Mouse (Mus musculus) frontal cortex, postnatal 25 days (tissue): ENCODE data around the gene Slc6a5.
A peak's percentile ranks its signal among the peaks of the same experiment; 100 is the strongest.
"Not testable (repeated sequence)": the region's sequence is repeated elsewhere in the genome, so short reads cannot be mapped to it uniquely, and the experiment has no call there.

Experiments used
- DNase-seq, 2 experiments: peaks; one replicate each; pipeline ENCODE4 v3.0.0; 2022; ENCODE audit warnings: low spot score in 2 of 2

Gene Slc6a5

DNA sequence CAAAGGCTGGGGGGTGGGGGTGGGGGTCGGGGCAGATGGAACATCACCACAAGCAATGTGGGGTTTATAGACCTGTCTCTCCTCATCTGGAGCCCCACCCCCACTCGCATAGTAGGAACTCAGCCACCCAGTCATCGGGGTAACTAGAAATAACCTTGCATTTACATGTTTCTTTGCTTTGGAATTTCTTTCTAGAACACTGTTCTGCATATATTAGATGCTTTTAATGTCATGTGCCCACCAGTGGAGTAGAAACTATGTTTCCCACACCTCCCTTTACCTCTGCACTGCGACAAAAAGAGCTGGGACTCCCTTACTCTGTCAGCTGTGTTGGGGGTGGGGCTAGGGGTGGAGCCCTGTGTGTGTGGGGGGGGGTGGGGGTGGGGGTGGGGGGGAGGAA is 3.2 kb downstream of the Slc6a5 start:
- no peak for DNase-seq

DNA sequence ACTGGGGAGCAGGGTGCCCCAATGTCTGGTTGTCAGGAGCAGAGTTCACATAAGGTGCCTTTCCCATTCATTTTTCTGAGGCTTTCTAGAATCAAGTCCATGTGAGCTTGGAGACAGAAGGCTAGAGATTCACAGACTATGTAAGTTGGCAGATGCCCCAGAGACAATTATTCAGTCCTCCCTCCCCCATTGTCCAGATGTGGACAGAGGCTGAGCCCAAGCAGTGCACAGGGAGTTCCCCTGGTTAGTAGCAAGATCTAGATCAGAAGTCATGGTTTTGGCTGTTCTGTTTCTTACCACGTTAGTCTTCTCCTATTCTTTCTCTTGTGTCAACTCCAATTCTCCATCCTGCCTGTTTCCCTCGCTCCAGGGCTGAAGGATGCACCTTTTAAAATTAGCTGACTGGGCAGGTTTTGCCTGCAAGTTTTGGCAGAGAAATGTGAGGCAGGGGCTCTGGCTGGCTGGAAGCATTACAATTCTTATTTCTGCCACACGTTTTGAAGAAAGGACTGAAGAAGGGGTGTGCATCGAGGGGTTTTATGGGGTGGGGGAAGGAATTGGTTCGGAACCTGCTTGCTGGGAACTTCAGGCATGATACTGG is 3.9 kb downstream of the Slc6a5 start:
- no peak for DNase-seq

DNA sequence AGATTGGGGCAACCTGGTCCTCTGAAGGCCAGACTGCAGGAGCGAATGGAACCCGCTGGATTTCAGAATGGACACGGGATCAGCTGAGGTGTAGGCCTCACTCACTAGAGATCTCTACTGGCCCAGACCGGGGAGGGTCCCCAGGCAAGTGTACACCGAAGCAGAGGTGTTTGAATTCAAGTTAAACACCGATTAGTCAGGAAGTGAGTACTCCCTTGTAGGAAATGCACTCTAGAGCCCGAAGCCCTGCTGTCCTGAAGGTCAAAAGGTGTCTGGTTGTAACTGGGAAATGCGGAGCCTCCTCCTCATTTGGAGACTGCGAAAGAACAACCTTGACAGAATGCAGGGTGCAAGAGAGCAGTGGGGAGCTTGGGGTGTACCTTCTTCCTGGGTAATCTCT is 5.0 kb downstream of the Slc6a5 start:
- no peak for DNase-seq

DNA sequence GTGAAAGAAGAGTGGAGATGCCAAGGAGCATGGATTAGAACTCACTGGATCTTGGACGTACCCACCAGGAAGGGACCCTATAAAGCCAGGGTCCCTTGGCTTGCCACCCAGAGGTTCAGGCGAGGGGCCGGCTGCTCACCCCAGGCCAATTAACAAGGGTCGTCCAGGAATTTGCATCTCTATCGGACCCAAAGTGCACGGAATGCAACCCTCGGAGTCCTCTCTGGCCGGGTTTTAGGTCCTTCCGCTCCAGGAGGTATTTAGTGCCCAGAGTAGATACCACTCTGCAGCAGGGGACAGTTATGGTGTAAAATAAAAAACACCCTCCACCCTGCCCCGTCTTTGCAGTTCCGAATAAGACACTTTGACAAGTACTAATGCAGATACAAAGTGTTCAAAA is 5.5 kb downstream of the Slc6a5 start:
- DNase-seq, result no peak

DNA sequence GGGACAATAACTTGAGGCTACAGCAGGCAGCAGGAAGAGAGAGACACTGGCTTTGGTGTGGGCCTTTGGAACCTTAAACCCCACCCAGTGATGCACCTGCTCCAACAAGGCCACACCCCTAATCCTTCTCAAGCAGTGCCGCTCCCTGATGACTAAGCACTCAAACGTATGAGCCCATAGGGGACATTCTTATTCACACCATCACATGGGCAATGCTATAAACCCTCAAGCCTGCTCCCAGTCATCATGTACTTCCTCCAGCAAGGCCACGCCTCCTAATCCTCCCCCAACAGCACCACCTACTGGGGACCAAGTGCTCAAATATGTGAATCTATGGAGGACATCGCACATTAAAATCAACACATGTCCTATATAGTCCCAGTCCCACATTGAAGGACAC is 9.5 kb downstream of the Slc6a5 start:
- no peak for DNase-seq

DNA sequence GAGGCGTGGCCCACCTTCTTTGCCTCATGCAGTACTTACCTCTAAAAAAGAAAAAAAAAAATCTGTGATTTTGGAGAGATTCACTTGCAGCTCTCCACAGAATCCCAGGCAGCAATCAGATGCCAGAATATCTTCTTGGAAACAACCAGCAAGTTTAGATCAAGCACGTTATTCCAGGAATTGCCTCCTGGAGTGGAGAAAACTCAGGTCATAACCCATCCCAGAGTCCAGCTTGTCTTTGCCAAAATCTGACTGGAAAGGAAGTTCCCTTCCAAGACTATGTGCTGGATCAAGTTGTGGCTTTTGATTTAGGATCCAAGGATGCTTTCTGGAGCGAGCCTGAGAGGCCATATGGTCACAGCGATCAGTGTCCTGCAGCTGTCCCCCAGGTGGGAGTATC is 10.8 kb downstream of the Slc6a5 start:
- DNase-seq, result no peak

DNA sequence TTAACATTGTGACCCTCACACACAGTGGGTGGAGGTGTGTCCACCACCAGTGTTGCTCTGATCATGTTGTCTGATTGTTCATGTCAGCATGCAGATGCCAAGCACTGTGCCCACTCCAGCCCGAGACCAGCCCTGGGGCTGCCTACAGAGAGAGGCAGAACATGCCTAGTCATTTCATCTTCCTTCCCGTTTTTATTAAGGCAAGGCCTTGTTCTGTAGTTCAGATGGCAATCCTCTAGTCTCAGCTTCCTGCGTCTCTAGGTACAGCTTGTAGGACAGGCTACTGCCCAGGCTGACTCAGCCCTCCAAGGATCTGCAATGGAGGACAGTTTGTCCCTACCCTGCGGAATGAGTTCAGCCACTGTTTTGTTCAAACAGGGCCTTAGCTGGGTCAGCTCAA is 13.0 kb downstream of the Slc6a5 start:
- DNase-seq, result no peak

DNA sequence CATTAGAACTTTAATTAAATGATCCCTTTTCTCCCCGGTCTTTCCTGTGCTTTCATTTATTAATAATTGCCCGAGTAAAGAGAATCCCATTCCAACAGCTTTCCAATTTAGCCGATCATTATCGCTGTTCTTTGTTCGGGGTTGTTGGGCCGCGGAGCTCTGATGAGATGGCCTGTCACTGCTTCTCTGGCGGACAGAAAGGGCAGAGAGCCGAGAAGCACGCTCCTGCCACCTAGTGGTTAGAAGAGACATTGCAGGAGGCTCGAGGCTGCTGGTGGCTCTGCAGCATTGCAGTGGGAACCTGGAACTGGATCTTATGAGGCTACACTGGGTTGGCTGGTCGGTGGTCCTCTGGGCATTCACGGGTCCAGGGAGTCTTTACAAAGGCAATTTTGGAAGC is 13.4 kb downstream of the Slc6a5 start:
- DNase-seq, result peak; percentile 57 to 75

DNA sequence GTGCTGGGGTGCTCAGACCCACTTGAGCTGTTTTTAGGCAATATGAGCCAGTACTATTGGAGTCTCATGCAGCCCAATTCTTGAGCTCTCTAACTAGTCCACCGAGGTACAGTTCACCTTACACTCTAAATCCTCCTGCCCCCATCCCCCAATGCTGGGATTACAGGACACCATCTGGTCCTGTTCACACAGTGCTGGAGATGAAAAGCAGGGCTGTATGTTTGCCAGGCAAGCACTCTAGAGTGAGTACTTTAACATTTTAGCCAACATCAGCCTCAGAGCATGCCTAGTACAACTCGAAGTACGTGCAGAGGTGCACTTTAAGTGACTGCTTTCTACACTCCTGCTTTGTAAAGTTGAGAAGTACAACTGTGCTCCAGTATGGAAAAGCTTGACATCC is 18.6 kb downstream of the Slc6a5 start:
- DNase-seq, result no peak

DNA sequence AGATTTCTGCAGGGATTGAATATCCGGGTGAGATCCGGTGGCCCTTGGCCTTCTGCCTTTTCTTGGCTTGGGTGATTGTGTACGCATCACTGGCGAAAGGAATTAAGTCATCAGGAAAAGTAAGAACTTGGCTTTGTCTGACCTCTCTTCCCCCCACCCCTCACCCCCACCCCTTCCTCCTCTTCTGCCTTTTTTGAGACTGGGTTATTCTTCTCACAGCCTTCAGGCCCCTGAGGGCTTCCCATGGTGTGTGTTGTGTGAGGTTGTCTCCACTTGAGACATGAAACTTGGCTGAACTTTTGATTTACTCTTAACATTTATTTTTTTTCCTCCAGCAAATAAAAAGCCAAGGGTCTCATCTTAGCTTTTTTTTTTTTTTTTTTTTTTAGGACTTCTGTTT is 20.1 kb downstream of the Slc6a5 start:
- no peak for DNase-seq

DNA sequence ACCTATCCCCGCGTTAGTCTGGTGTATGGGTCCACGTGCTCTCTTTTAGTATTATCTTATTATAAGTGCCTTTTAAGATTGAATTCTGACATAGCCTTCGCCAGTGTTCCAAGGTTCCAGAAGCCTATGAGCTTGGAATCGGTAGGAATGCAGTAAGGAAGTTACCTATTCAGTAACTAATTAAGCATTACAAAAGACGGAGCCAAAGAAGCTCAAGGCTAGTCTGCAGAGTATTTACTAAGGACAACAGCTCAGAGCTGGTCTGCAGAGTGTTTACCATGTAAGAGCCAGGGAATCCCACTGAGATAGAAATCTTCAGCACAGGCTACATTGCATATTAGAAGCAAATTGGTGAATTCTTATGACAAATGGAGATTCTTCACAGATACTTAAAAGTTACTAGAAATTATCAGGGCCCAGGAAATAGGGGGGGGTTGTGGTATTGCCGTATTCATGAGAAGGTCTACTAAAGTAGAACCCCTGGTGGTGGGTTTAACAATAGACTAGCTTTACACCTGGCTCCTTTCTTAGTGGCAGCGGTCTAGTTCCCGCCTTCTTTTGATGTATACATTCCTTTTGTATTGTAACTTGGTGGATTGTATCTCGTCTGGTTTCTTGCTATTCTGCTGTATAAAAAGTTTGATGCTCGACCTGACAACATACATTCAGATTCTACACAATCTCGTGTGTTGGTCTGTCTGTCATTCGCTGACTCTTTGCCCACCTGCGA is 23.6 kb downstream of the Slc6a5 start:
- DNase-seq, result not testable (repeated sequence)

DNA sequence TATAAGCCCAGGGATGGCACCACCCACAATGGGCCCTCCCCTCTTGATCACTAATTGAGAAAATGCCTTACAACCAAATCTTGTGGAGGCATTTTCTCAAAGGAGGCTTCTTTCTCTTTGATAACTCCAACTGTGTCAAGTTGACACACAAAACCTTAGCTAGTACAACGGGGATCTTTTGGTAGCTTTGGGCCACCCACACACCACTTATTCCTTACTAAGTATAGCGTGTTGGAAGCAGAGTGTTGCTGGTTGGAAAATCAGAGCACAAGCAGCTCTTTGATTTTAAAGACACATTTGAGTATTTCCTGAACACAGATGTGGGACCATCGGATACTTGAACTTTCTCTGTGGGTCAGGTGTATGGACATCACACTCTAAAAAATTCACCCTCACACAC is 26.9 kb downstream of the Slc6a5 start:
- no peak for DNase-seq

DNA sequence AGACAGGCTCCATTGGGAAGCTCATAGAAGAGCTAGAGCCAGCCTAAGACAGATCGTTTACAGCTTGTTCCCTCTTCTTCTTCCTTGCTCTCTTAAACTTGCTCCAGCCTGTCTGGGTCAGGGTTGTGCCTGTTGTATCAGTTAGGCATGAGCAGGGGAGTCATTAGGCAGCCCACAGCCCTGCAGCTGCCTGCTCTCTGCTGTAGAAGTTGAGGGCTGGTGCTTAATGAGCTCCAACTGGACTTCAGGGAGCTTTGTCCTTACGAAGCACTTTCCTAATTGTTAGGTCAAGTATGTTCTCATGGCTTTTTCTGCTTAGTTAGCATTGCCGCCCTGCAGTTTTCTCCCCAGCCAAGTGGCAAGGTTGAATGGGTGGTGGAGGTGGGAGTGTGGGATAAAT is 32.1 kb downstream of the Slc6a5 start:
- no peak for DNase-seq

DNA sequence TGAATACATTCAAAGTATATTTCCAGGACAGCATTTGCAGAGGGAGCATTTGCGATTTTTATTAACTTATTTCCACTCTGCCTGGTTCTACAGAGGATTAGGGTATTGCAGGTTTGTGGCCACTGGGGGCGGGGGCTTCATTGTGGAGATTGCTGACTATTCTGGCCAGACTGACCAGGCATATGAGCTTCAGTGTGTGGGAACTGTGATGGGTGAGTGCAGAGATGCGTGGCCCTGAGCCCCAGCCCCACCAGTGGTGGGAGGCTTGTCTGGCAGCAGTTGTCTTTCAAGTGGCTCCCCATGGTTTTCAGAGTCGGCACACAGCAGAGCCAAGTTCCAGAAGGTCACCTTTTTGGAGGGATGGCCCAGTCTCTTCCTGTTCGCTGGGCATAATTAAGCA is 32.5 kb downstream of the Slc6a5 start:
- DNase-seq, result no peak

DNA sequence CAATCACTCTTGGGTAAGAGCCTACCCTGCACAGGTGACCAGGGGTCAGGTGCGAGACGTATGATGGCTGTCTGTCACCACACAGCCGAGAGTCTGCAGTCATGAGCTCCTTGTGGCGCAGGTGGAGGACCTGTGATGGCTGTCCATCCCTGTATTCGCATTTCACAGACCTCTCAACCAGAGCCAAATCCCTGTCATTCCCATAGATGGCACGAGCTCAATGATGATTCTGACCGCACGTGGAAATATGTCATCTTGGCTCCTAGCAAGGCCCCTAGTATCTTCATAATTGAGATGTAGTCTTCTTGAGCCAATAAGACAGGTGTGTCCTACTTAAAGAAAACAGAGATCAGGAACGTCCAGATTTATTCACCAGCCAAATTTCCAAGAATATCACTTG is 36.7 kb downstream of the Slc6a5 start:
- no peak for DNase-seq

DNA sequence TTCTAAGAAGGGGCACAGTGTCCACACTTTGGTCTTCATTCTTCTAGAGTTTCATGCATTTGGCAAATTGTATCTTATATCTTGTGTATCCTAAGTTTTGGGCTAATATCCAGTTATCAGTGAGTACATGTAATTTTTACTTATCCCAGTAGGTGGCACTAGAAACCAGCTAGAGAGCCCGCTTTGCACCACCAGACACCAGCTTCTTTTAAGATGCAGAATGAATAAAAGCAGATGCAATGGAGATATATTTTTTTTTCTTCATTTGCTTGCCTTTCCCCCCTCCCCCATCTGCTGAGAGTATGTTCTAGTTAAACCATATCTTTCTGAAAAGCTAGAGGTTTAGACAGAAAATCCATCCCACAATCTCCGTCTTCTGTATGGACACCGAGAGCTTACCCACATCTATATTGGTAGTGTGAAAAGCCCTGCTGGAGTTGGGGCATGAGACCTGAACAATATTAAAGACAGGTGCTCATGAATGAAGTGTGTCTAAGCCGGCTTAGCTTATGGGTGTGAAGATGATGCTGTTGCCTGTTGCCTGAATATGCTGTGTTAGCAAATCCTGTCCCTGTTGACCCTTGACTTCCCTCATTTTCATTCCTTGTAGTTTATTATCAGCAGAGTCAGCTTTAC is 43.7 kb downstream of the Slc6a5 start:
- DNase-seq, result no peak

DNA sequence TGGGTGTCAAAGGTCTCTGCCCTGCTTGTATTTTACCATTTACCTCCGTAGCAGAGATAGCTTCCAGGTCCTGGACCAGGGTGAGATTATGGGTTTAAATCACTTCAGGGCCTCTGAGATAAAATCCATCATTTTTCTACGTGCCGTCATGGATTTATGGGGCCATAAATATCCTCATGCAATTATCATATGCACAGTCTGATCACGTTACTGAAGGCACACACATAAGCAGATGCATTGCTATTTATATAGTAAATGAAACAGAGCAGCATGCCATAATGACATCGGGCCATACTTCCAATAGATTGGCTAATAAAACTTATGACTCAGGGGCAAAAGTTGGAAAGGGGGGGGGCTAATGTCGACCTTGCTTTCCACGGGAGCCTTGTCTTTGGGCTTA is 44.9 kb downstream of the Slc6a5 start:
- no peak for DNase-seq

DNA sequence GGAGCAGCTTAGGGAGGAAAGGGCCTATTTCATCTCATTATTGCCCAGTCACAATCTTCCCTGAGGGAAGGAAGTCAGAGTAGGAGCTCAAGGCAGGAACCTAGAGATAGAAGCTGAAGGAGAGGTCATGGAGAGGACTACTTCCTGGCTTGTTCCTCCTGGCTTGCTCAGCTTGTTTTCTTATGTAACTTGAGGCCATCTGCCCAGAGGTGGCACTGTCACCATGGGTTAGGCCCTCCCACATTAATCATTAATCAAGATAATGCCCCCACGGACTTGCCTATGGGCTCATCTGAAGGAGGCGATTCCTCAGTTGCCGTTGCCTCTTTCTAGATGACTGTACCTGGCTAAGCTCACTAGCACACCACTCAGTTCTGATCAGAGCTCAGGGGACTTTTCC is 47.2 kb downstream of the Slc6a5 start:
- no peak for DNase-seq

DNA sequence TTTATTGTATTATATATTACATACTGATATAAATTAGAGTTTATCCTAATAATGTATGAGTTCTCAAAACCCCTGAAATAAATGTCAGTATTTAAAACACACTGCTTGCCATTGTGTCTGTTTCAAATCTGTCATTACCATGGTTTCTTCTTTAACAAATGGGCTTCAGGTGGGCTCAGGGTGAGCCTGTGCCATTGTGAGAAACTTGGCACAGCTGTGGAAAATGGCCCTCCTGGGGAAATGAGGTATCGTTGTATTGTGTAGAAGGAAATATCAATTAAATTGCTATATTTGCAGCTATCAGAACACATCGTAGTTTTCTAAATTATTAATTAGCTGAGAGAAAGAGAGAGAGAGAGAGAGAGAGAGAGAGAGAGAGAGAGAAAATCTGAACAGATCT is 53.8 kb downstream of the Slc6a5 start:
- no peak for DNase-seq

DNA sequence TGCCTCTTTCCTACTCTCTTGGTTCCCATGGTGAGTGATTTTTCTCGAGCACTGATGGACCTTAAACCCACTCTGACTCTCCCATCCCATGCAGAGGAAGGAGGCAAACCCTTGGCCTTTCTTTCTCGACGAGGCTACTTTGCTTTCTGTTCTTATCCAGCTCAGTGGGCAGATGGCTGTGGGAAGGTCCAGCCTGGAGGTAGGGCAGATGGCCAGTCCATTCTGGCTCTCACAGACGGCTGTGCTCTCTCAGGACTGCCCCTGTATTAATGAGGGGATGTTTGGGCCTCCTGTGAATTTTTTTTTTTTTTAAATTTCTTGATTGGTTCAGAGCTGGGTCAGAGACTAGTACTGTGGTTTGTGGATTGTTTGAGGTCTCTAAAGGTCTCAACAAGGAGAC is 59.6 kb downstream of the Slc6a5 start:
- DNase-seq, result no peak

DNA sequence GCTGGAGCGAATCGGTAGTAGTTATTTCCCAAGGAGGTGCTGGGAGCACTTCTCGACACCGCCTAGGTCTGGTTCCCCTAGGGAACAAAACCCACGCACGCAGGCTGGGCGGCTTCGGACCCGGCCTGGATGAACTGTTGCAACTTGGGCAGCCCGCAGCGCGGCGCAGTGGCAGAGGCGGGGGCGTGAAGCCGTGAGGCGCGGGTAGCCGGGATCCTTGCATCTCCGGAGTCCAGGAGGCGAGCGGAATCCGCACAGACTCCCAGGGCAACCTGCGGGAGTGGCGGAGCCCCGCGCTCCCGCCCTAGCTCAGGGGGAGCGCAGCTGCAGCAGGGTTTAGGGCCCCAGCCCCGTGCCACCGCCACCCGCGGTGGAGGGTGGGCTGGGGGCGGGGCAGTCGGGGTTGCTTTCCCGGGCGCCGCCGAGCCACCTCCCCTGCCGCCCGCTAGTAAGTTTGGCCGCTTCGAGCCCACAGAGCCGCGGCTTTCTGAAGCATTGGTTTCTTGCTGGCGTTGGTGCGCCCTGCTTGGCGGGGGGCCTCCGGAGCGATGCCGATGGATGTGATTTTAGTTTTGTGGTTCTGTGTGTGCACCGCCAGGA is 65.0 kb downstream of the Slc6a5 start, which contains the start of gene Nell1:
Gene Nell1, plus strand, starts transcription at position 24 of the 600 bp plus-strand sequence.
- peak in 1 of 2 experiments; percentile 22 for DNase-seq

DNA sequence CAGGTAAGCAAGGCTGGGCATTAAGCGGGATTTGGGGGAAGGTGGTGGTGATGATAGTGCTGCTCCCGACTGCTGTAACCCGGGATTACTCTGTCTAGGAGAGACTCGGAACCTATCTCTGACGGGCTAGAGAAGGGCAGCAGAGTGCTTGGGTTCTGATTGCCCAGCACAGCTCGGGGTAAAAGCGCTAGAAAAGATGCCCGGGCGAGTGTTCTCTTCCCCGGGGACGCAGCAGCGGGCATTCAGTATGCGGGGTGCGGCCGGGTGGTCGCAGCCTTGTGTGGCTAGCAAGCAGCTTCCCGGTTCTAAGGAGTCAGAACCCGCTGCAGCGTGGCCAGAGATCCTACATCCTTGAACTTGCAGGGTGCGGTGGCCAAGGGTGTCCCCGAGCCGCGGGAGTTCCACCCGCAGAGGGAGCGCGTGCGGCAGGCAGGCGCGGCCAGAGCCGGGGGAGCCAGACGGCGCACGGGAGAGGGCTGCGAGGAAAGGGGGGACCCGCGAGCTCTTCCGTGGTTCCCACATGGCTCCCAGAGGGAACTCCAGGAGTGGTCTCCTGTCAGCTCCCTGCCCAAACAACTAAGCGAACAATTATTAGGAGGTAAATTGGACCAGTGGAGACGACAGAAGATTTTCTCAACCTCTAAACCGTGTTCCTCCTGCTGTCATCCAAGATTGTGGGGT is 65.6 kb downstream of the Slc6a5 start:
- peak in 1 of 2 experiments; percentile 28 for DNase-seq
